Mouse (Mus musculus) A20 (cell line): ENCODE measurements at regions not wholly inside any gene's neighbourhood (a gene's known extent, or its start where the extent isn't known, plus 50 kb on each side); places are given as distances from the start of the nearest gene placed in this dataset.

Experiments used
- DNase-seq: peaks from one replicate; pipeline ENCODE4 v3.0.0-alpha.2; 2011; ENCODE audit warnings: low read depth, low spot score

GRCm38 (mm10) chr17:31776949-31777607, 78.5 kb downstream of the Sik1 start:
- DNase-seq, result no peak

- DNase-seq, result no peak
Measured at GRCm38 (mm10) chr17:31777751-31778150, 77.9 kb downstream of the Sik1 start.

GRCm38 (mm10) chr17:31779466-31779865, 76.1 kb downstream of the Sik1 start:
- DNase-seq, result no peak

- DNase-seq, result no peak
Measured at GRCm38 (mm10) chr17:31782251-31782650, 73.4 kb downstream of the Sik1 start.

GRCm38 (mm10) chr17:31783071-31783470, 72.5 kb downstream of the Sik1 start:
- no peak for DNase-seq

- DNase-seq, result no peak
Measured at GRCm38 (mm10) chr17:31788316-31788715, 67.3 kb downstream of the Sik1 start.

GRCm38 (mm10) chr17:31789068-31789583, 66.5 kb downstream of the Sik1 start:
- DNase-seq, result no peak

- DNase-seq, result no peak
Measured at GRCm38 (mm10) chr17:31789906-31790279, 65.7 kb downstream of the Sik1 start.

- DNase-seq, result no peak
Measured at GRCm38 (mm10) chr17:31790280-31791063, 65.1 kb downstream of the Sik1 start.

- DNase-seq, result no peak
Measured at GRCm38 (mm10) chr17:31791656-31792055, 63.9 kb downstream of the Sik1 start.

GRCm38 (mm10) chr17:31793040-31793439, 62.6 kb downstream of the Sik1 start:
- no peak for DNase-seq

- no peak for DNase-seq
Measured at GRCm38 (mm10) chr17:31793521-31793920, 62.1 kb downstream of the Sik1 start.

- DNase-seq, result no peak
Measured at GRCm38 (mm10) chr17:31793964-31794363, 61.6 kb downstream of the Sik1 start.
